Mouse (Mus musculus) gonadal fat pad, adult 2 months (tissue): Measurements from ENCODE around the gene Prkcz. TPM values are rescaled to one million over a fixed set of nuclear protein-coding genes. Genes with fewer than 3 reads are reported as not detected.
"Not testable (repeated sequence)": the region's sequence is repeated elsewhere in the genome, so short reads cannot be mapped to it uniquely, and the experiment has no call there.

Experiments used
- DNase-seq: peaks from one replicate; pipeline ENCODE4 v3.0.0-alpha.2; 2012; ENCODE audit warnings: low read depth
- polyA plus RNA-seq: library from polyadenylated mRNA; depleted of rRNA; stranded (reverse); fragments of >200 nt; gene quantifications from 2 replicates; pipeline ENCODE4 v1.2.3, GENCODE M21; 2012

Gene Prkcz
- polyA plus RNA-seq, 1 experiment: 10.3 TPM

- no peak for DNase-seq
Observed at GRCm38 (mm10) chr4:155359560-155360464, 1.3 kb downstream of the Prkcz start.

GRCm38 (mm10) chr4:155357601-155358000, 3.6 kb downstream of the Prkcz start:
- DNase-seq: no peak

- DNase-seq: no peak
Observed at GRCm38 (mm10) chr4:155356354-155356753, 4.8 kb downstream of the Prkcz start.

GRCm38 (mm10) chr4:155354546-155354945, 6.6 kb downstream of the Prkcz start:
- no peak for DNase-seq

- DNase-seq: no peak
Observed at GRCm38 (mm10) chr4:155354035-155354434, 7.1 kb downstream of the Prkcz start.

- DNase-seq: no peak
Observed at GRCm38 (mm10) chr4:155352581-155352980, 8.6 kb downstream of the Prkcz start.

GRCm38 (mm10) chr4:155346350-155346749, 14.8 kb downstream of the Prkcz start:
- DNase-seq: no peak

GRCm38 (mm10) chr4:155345608-155345953, 15.6 kb downstream of the Prkcz start:
- no peak for DNase-seq

- no peak for DNase-seq
Observed at GRCm38 (mm10) chr4:155344716-155345607, 16.2 kb downstream of the Prkcz start.

- DNase-seq: no peak
Observed at GRCm38 (mm10) chr4:155344299-155344600, 16.9 kb downstream of the Prkcz start.

- no peak for DNase-seq
Observed at GRCm38 (mm10) chr4:155343415-155344298, 17.5 kb downstream of the Prkcz start.

GRCm38 (mm10) chr4:155336284-155337050, 24.7 kb downstream of the Prkcz start:
- no peak for DNase-seq

- DNase-seq: no peak
Observed at GRCm38 (mm10) chr4:155332253-155332652, 28.9 kb downstream of the Prkcz start.

- DNase-seq: not testable (repeated sequence)
Observed at GRCm38 (mm10) chr4:155328385-155328784, 32.8 kb downstream of the Prkcz start.

- no peak for DNase-seq
Observed at GRCm38 (mm10) chr4:155325773-155326172, 35.4 kb downstream of the Prkcz start.

GRCm38 (mm10) chr4:155324511-155324910, 36.6 kb downstream of the Prkcz start:
- DNase-seq: no peak

- DNase-seq: no peak
Observed at GRCm38 (mm10) chr4:155323081-155323795, 37.9 kb downstream of the Prkcz start.

- DNase-seq: no peak
Observed at GRCm38 (mm10) chr4:155320281-155321244, 40.6 kb downstream of the Prkcz start.

- DNase-seq: no peak
Observed at GRCm38 (mm10) chr4:155318266-155318665, 42.9 kb downstream of the Prkcz start.
